Mouse (Mus musculus) NIH3T3 (cell line): Measurements from ENCODE around the gene Orai1.
"Not testable (repeated sequence)": the region's sequence is repeated elsewhere in the genome, so short reads cannot be mapped to it uniquely, and the experiment has no call there.

ENCODE experiments used
- DNase-seq: peaks from one replicate; pipeline ENCODE4 v3.0.0-alpha.2; 2012; ENCODE audit warnings: low read depth

Orai1 gene

GRCm38 (mm10) chr5:123033646-123034160, 18.8 kb downstream of the Orai1 start:
- no peak for DNase-seq

GRCm38 (mm10) chr5:123035089-123035488, 20.2 kb downstream of the Orai1 start:
- no peak for DNase-seq

GRCm38 (mm10) chr5:123035564-123035963, 20.7 kb downstream of the Orai1 start:
- DNase-seq, result peak; percentile 51

GRCm38 (mm10) chr5:123038115-123038514, 23.2 kb downstream of the Orai1 start:
- no peak for DNase-seq

- DNase-seq, result no peak
Observed at GRCm38 (mm10) chr5:123039120-123039752, 24.4 kb downstream of the Orai1 start.

- no peak for DNase-seq
Observed at GRCm38 (mm10) chr5:123040796-123041195, 25.9 kb downstream of the Orai1 start.

GRCm38 (mm10) chr5:123043856-123044255, 29.0 kb downstream of the Orai1 start:
- DNase-seq, result peak; percentile 64

GRCm38 (mm10) chr5:123045561-123046295, 30.9 kb downstream of the Orai1 start:
- peak; percentile 88 for DNase-seq

GRCm38 (mm10) chr5:123046916-123047315, 32.0 kb downstream of the Orai1 start, which contains the start of gene Morn3:
Morn3 (minus strand) TSS chr5:123047016.
- no peak for DNase-seq

GRCm38 (mm10) chr5:123049271-123049670, 34.4 kb downstream of the Orai1 start:
- peak; percentile 30 for DNase-seq

- DNase-seq, result peak; percentile 50
Observed at GRCm38 (mm10) chr5:123050918-123051317, 36.0 kb downstream of the Orai1 start.

- DNase-seq, result no peak
Observed at GRCm38 (mm10) chr5:123051736-123052135, 36.9 kb downstream of the Orai1 start.

- DNase-seq, result peak; percentile 100
Observed at GRCm38 (mm10) chr5:123057366-123058250, 42.7 kb downstream of the Orai1 start.

GRCm38 (mm10) chr5:123058251-123059102, 43.6 kb downstream of the Orai1 start:
- no peak for DNase-seq

GRCm38 (mm10) chr5:123059757-123060520, 45.1 kb downstream of the Orai1 start:
- peak; percentile 80 for DNase-seq

- peak; percentile 82 for DNase-seq
Observed at GRCm38 (mm10) chr5:123060706-123061401, 46.0 kb downstream of the Orai1 start.

GRCm38 (mm10) chr5:123061402-123061749, 46.5 kb downstream of the Orai1 start:
- DNase-seq, result not testable (repeated sequence)

GRCm38 (mm10) chr5:123063141-123063540, 48.3 kb downstream of the Orai1 start:
- no peak for DNase-seq

GRCm38 (mm10) chr5:123064207-123064606, 49.3 kb downstream of the Orai1 start:
- DNase-seq, result peak; percentile 92
